Mouse (Mus musculus): ENCODE measurements around the gene Pitpnm3.

- TF ChIP-seq CTCF (IDR thresholded peaks at IDR 0.05; ENCODE audit: borderline replicate concordance, insufficient read depth, low read length) (no peak), POLR2A (IDR thresholded peaks at IDR 0.05; ENCODE audit: low read depth, low read length) (no peak)
Measured at GRCm38 (mm10) chr11:72175966-72176365, 40.4 kb upstream of the Pitpnm3 start.
